9 mouse cellular contexts compared by ENCODE assay signal in the genomic region with DNA sequence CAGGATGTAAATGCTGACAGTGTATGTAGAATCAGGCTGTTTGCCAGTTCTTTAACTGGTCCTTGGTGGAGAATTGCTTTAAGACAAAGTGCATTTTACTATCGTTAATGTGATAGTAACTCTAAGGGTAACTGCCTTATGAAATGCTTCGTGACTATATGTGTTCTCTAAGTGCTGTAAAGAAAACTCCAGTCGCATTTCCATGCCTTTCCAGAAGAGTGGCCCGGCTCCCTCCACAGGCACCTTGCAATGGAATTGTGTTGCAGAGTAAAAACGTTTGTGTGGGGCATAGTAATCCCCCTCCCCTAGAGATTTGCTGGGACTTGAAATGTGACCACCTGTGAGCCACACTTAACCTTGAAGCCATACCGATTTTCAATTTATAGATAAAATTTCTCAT. TPM values are rescaled to one million over a fixed set of nuclear protein-coding genes. Genes with fewer than 3 reads are reported as not detected.
DNase-seq lines count a peak whose midpoint lies in the region; ATAC-seq lines count a peak whose summit lies in the region.
"Had no signal": no experiment of that assay in that cellular context is flagged by ENCODE, and none has a peak within 500 bp of the region (broad histone marks: within the 10 kb centered on the region; RNA-seq: fewer than 3 reads in every experiment).

No protein-coding gene starts in this region.

- no peak for ATAC-seq in heart, embryonic 13.5 days (ENCODE audit: extremely low read depth, insufficient number of reproducible peaks, low FRiP score, low TSS enrichment)
- ATAC-seq in forebrain, embryonic 15.5 days (replicated peaks), result no peak
- ATAC-seq in liver, embryonic 13.5 days (ENCODE audit: low read depth), result no peak
- no peak for ATAC-seq in erythroid progenitor cell, adult 5-6 weeks (replicated peaks; ENCODE audit: low FRiP score, poor library complexity, severe bottlenecking)

- WGBS in heart, embryonic 13.5 days, result 11% methylated on average over 6 of the region's 6 CpGs
- 37% methylated on average over 6 of the region's 6 CpGs for WGBS in forebrain, embryonic 15.5 days
- WGBS in liver, embryonic 13.5 days (ENCODE audit: insufficient replicate concordance), result 18% methylated on average over 6 of the region's 6 CpGs

- intact Hi-C loops in heart, postnatal 25 days (cut with DNase I), result loop anchor here (10.0 kb wide), 1 partner anchor 1581 kb away; no protein-coding TSS in a partner anchor
- intact Hi-C loops in left cerebral cortex, postnatal 4 days (cut with DNase I), result loop anchor here (2.0 to 10.0 kb wide), 5 partner anchors 196 to 1741 kb away; partner anchors contain the start of gene Cetn3

- H3K9me3 ChIP-seq in heart, embryonic 13.5 days, result no peaks in the 10 kb centered on the region
- H3K9me3 ChIP-seq in forebrain, embryonic 15.5 days, result no peaks in the 10 kb centered on the region
- no peaks in the 10 kb centered on the region for H3K9me3 ChIP-seq in liver, embryonic 13.5 days (replicated peaks)

- no peaks in the 10 kb centered on the region for H3K36me3 ChIP-seq in heart, embryonic 13.5 days
- H3K36me3 ChIP-seq in forebrain, embryonic 15.5 days, result no peaks in the 10 kb centered on the region
- no peaks in the 10 kb centered on the region for H3K36me3 ChIP-seq in liver, embryonic 13.5 days

- H3K4me2 ChIP-seq in heart, embryonic 13.5 days, result peak overlapping the region; percentile 74
- peak overlapping the region; percentile 68 for H3K4me2 ChIP-seq in forebrain, embryonic 15.5 days (replicated peaks)
- H3K4me2 ChIP-seq in liver, embryonic 13.5 days, result peak overlapping the region; percentile 81

- H3K27ac ChIP-seq in heart, embryonic 13.5 days (replicated peaks), result peak overlapping the region; percentile 96
- H3K27ac ChIP-seq in forebrain, embryonic 15.5 days (replicated peaks), result peak overlapping the region; percentile 92
- no peak overlapping the region for H3K27ac ChIP-seq in liver, embryonic 13.5 days

- H3K4me1 ChIP-seq in heart, embryonic 13.5 days, result peaks cover 34% of the 10 kb centered on the region
- H3K4me1 ChIP-seq in forebrain, embryonic 15.5 days, result peaks cover 7% of the 10 kb centered on the region
- peaks cover 7% of the 10 kb centered on the region for H3K4me1 ChIP-seq in liver, embryonic 13.5 days (replicated peaks)

- no peaks in the 10 kb centered on the region for H3K27me3 ChIP-seq in heart, embryonic 13.5 days (replicated peaks)
- no peaks in the 10 kb centered on the region for H3K27me3 ChIP-seq in forebrain, embryonic 15.5 days
- H3K27me3 ChIP-seq in liver, embryonic 13.5 days, result 0 out of 2 replicates have a peak, but pooled peaks cover 3% of the 10 kb centered on the region

- peak overlapping the region; percentile 78 for H3K4me3 ChIP-seq in heart, embryonic 13.5 days
- peak overlapping the region; percentile 70 for H3K4me3 ChIP-seq in forebrain, embryonic 15.5 days
- H3K4me3 ChIP-seq in liver, embryonic 13.5 days (replicated peaks), result peak overlapping the region; percentile 69

- peak overlapping the region; percentile 87 for H3K9ac ChIP-seq in heart, embryonic 13.5 days
- H3K9ac ChIP-seq in forebrain, embryonic 15.5 days (replicated peaks), result peak overlapping the region; percentile 66
- 0 out of 2 replicates have a peak overlapping the region, but pooled peaks have one; percentile 54 for H3K9ac ChIP-seq in liver, embryonic 13.5 days

- no peak for DNase-seq in heart, postnatal 25 days (ENCODE audit: low spot score)
- peak; percentile 9 for DNase-seq in NIH3T3 (ENCODE audit: low read depth)
- DNase-seq in liver, embryonic 13.5 days, result no peak
- no peak for DNase-seq in left cerebral cortex, postnatal 4 days
- no peak for DNase-seq in kidney, adult 11 months
- DNase-seq: cerebellum, postnatal 10 days had no signal

RNA-seq across cellular contexts. Expression of gene Mef2c, which starts 22.2 kb away (rescaled TPM):
- 86.9 and 87.4 TPM in 2 replicates for polyA plus RNA-seq in heart, embryonic 13.5 days (2015; fragmentation: Nextera tagmentation; extraction: Ambion mirVana)
- total RNA-seq in heart, postnatal 25 days (2021), result 10 to 100 TPM; 72.7 to 76.0 TPM
- polyA plus RNA-seq in forebrain, embryonic 15.5 days (2015; fragmentation: Nextera tagmentation; extraction: Ambion mirVana), result 197 and 227 TPM in 2 replicates
- 15.4 and 21.7 TPM in 2 replicates for polyA plus RNA-seq in liver, embryonic 13.5 days (2015; fragmentation: Nextera tagmentation; extraction: Ambion mirVana)
- 14.7 and 15.1 TPM in 2 replicates for total RNA-seq in erythroid progenitor cell, adult 5-6 weeks (2015; ENCODE audit: low replicate concordance)
- total RNA-seq in erythroid progenitor cell, adult 5-6 weeks (2017; ENCODE audit: low replicate concordance), result 5.9 and 9.8 TPM in 2 replicates
- 1,000 to 10,000 TPM; 1,096 to 1,344 TPM for total RNA-seq in left cerebral cortex, postnatal 4 days (2021)

Comparison
In these comparisons a context has a peak if more than half of its experiments do, and no peak if none do; other contexts are left out.
1. RNA of gene Mef2c, which starts 22.2 kb away (total RNA-seq): 1,096 to 1,344 TPM in left cerebral cortex, postnatal 4 days; 72.7 to 76.0 TPM in heart, postnatal 25 days and 5.9 to 15.1 TPM in erythroid progenitor cell, adult 5-6 weeks; every median in the first group is over 10 times any median in the second.
2. Peak in every context shown above with its lines, with median percentiles within 50 percentile points of each other: H3K4me2 ChIP-seq, H3K4me3 ChIP-seq and H3K9ac ChIP-seq.